ENCODE assay signal across 8 mouse cellular contexts in genomic region chr8:71670198-71670597, GRCm38 (mm10). TPM values are rescaled to one million over a fixed set of nuclear protein-coding genes. Genes with fewer than 3 reads are reported as not detected.
DNase-seq lines count a peak whose midpoint lies in the region; ATAC-seq and TF ChIP-seq lines count a peak whose summit lies in the region.

No protein-coding gene starts in this region.

- peaks cover 27% of the 10 kb centered on the region for H3K4me1 ChIP-seq in kidney, postnatal 0 days (replicated peaks; ENCODE audit: insufficient read depth, low read length)
- peaks cover 29% of the 10 kb centered on the region for H3K4me1 ChIP-seq in embryonic facial prominence, embryonic 13.5 days
- peaks cover 29% of the 10 kb centered on the region for H3K4me1 ChIP-seq in intestine, embryonic 15.5 days (replicated peaks)
- peaks cover 46% of the 10 kb centered on the region for H3K4me1 ChIP-seq in neural tube, embryonic 12.5 days

- 12% methylated on average over 9 of the region's 12 CpGs for WGBS in kidney, postnatal 0 days
- 10% methylated on average over 11 of the region's 12 CpGs for WGBS in embryonic facial prominence, embryonic 13.5 days
- WGBS in intestine, embryonic 15.5 days, result 13% methylated on average over 9 of the region's 12 CpGs
- 9% methylated on average over 10 of the region's 12 CpGs for WGBS in neural tube, embryonic 12.5 days

- H3K27me3 ChIP-seq in kidney, postnatal 0 days (ENCODE audit: insufficient read depth, low read length), result peaks cover 5% of the 10 kb centered on the region; the same call in 1 of the 2 replicates
- peaks cover 55% of the 10 kb centered on the region for H3K27me3 ChIP-seq in embryonic facial prominence, embryonic 13.5 days
- peaks cover 13% of the 10 kb centered on the region for H3K27me3 ChIP-seq in intestine, embryonic 15.5 days (replicated peaks)
- H3K27me3 ChIP-seq in neural tube, embryonic 12.5 days (replicated peaks), result peaks cover 28% of the 10 kb centered on the region

- H3K4me3 ChIP-seq in kidney, postnatal 0 days (replicated peaks; ENCODE audit: low read depth, low read length), result peak overlapping the region; percentile 41
- peak overlapping the region; percentile 55 for H3K4me3 ChIP-seq in embryonic facial prominence, embryonic 13.5 days
- peak overlapping the region; percentile 43 for H3K4me3 ChIP-seq in intestine, embryonic 15.5 days (replicated peaks)
- peak overlapping the region; percentile 75 for H3K4me3 ChIP-seq in neural tube, embryonic 12.5 days

- no peak for ATAC-seq in kidney, postnatal 0 days (replicated peaks; ENCODE audit: low FRiP score, low read depth)
- ATAC-seq in embryonic facial prominence, embryonic 13.5 days (ENCODE audit: insufficient number of reproducible peaks, insufficient read depth, low FRiP score, low TSS enrichment, low read depth), result no peak
- ATAC-seq in intestine, embryonic 15.5 days, result no peak
- peak; percentile 12 for ATAC-seq in neural tube, embryonic 12.5 days (ENCODE audit: low FRiP score, low read depth)
- ATAC-seq in inflammation-experienced regulatory T-cells, adult 6 months, result no peak

- no peak overlapping the region for H3K9ac ChIP-seq in kidney, postnatal 0 days (ENCODE audit: low read depth, low read length)
- H3K9ac ChIP-seq in embryonic facial prominence, embryonic 13.5 days, result 0 out of 2 replicates have a peak overlapping the region, but pooled peaks have one; percentile 36
- H3K9ac ChIP-seq in intestine, embryonic 15.5 days, result no peak overlapping the region
- peak overlapping the region; percentile 70 for H3K9ac ChIP-seq in neural tube, embryonic 12.5 days

- no peak for TF ChIP-seq CTCF in kidney, postnatal 0 days (IDR thresholded peaks at IDR 0.05; ENCODE audit: low read depth)

- H3K36me3 ChIP-seq in kidney, postnatal 0 days (ENCODE audit: insufficient read depth, low read length), result no peaks in the 10 kb centered on the region
- no peaks in the 10 kb centered on the region for H3K36me3 ChIP-seq in embryonic facial prominence, embryonic 13.5 days
- no peaks in the 10 kb centered on the region for H3K36me3 ChIP-seq in intestine, embryonic 15.5 days
- H3K36me3 ChIP-seq in neural tube, embryonic 12.5 days, result no peaks in the 10 kb centered on the region

- intact Hi-C loops in left cerebral cortex, postnatal 36 days (cut with DNase I), result loop anchor here (5.0 kb wide), 1 partner anchor 52 kb away; no protein-coding TSS in a partner anchor

- no peak overlapping the region for H3K27ac ChIP-seq in kidney, postnatal 0 days
- H3K27ac ChIP-seq in embryonic facial prominence, embryonic 13.5 days, result no peak overlapping the region
- H3K27ac ChIP-seq in intestine, embryonic 15.5 days, result no peak overlapping the region
- no peak overlapping the region for H3K27ac ChIP-seq in neural tube, embryonic 12.5 days

- H3K4me2 ChIP-seq in kidney, postnatal 0 days (ENCODE audit: low read length), result peak overlapping the region; percentile 81
- peak overlapping the region; percentile 98 for H3K4me2 ChIP-seq in embryonic facial prominence, embryonic 13.5 days
- peak overlapping the region; percentile 86 for H3K4me2 ChIP-seq in intestine, embryonic 15.5 days (replicated peaks)
- H3K4me2 ChIP-seq in neural tube, embryonic 12.5 days (replicated peaks), result peak overlapping the region; percentile 90

- no peaks in the 10 kb centered on the region for H3K9me3 ChIP-seq in kidney, postnatal 0 days (replicated peaks; ENCODE audit: low read length)
- no peaks in the 10 kb centered on the region for H3K9me3 ChIP-seq in embryonic facial prominence, embryonic 13.5 days
- H3K9me3 ChIP-seq in intestine, embryonic 15.5 days, result no peaks in the 10 kb centered on the region
- H3K9me3 ChIP-seq in neural tube, embryonic 12.5 days, result no peaks in the 10 kb centered on the region

- DNase-seq in kidney, postnatal 0 days (ENCODE audit: low spot score), result no peak
- DNase-seq in kidney, postnatal 36 days, result no peak
- DNase-seq in left cerebral cortex, postnatal 36 days (ENCODE audit: low spot score in 2 of 2), result no peak
- DNase-seq in thymus, postnatal 4 days, result no peak

RNA-seq across cellular contexts. Expression of gene Unc13a, which starts 1.4 kb away (rescaled TPM):
- 0.50 and 0.60 TPM in 2 replicates for polyA plus RNA-seq in kidney, postnatal 0 days (2015; fragmentation: Nextera tagmentation; extraction: Ambion mirVana)
- polyA plus RNA-seq in embryonic facial prominence, embryonic 13.5 days (2015; fragmentation: Nextera tagmentation; extraction: Ambion mirVana), result 0.87 and 1.2 TPM in 2 replicates
- 1.3 and 1.5 TPM in 2 replicates for polyA plus RNA-seq in intestine, embryonic 15.5 days (2015; fragmentation: Nextera tagmentation; extraction: Ambion mirVana)
- polyA plus RNA-seq in neural tube, embryonic 12.5 days (2016; fragmentation: Nextera tagmentation; extraction: Ambion mirVana), result 16.3 and 16.7 TPM in 2 replicates
- 100 to 1,000 TPM; 278 to 328 TPM for total RNA-seq in left cerebral cortex, postnatal 36 days (2021)
- polyA plus RNA-seq in inflammation-experienced regulatory T-cells, adult 6 months (2017; shearing (Covaris generic)), result under 1 TPM; 0.42 to 0.67 (median 0.54) TPM

RNA-seq across cellular contexts. Expression of gene Jak3, which starts 5.9 kb away (rescaled TPM):
- 5.3 TPM in 2 replicates for polyA plus RNA-seq in kidney, postnatal 0 days (2015; fragmentation: Nextera tagmentation; extraction: Ambion mirVana)
- 3.7 and 3.9 TPM in 2 replicates for polyA plus RNA-seq in embryonic facial prominence, embryonic 13.5 days (2015; fragmentation: Nextera tagmentation; extraction: Ambion mirVana)
- polyA plus RNA-seq in intestine, embryonic 15.5 days (2015; fragmentation: Nextera tagmentation; extraction: Ambion mirVana), result 9.0 and 9.2 TPM in 2 replicates
- polyA plus RNA-seq in neural tube, embryonic 12.5 days (2016; fragmentation: Nextera tagmentation; extraction: Ambion mirVana), result 3.8 and 4.2 TPM in 2 replicates
- 1 to 10 TPM; 4.0 to 5.5 TPM for total RNA-seq in left cerebral cortex, postnatal 36 days (2021)
- 10 to 100 TPM; 18.9 to 30.3 (median 22.5) TPM for polyA plus RNA-seq in inflammation-experienced regulatory T-cells, adult 6 months (2017; shearing (Covaris generic))

RNA-seq across cellular contexts. Expression of gene Insl3, which starts 18.8 kb away (rescaled TPM):
- polyA plus RNA-seq in kidney, postnatal 0 days (2015; fragmentation: Nextera tagmentation; extraction: Ambion mirVana), result 1.3 TPM in 2 replicates
- 0.89 TPM in 1 of 2 replicates, not detected in the other for polyA plus RNA-seq in embryonic facial prominence, embryonic 13.5 days (2015; fragmentation: Nextera tagmentation; extraction: Ambion mirVana)
- 1.2 and 1.9 TPM in 2 replicates for polyA plus RNA-seq in intestine, embryonic 15.5 days (2015; fragmentation: Nextera tagmentation; extraction: Ambion mirVana)
- polyA plus RNA-seq in neural tube, embryonic 12.5 days (2016; fragmentation: Nextera tagmentation; extraction: Ambion mirVana), result 1.2 TPM in 1 of 2 replicates, not detected in the other
- total RNA-seq in left cerebral cortex, postnatal 36 days (2021), result 1 to 10 TPM in 1 of 2 experiments, under 1 TPM in 1; 0.59 to 1.9 TPM
- 10 to 100 TPM; 11.7 to 25.4 (median 22.8) TPM for polyA plus RNA-seq in inflammation-experienced regulatory T-cells, adult 6 months (2017; shearing (Covaris generic))

RNA-seq across cellular contexts. Expression of gene B3gnt3, which starts 31.4 kb away (rescaled TPM):
- polyA plus RNA-seq in kidney, postnatal 0 days (2015; fragmentation: Nextera tagmentation; extraction: Ambion mirVana), result 4.3 TPM in 2 replicates
- polyA plus RNA-seq in embryonic facial prominence, embryonic 13.5 days (2015; fragmentation: Nextera tagmentation; extraction: Ambion mirVana), result 0.63 and 0.89 TPM in 2 replicates
- polyA plus RNA-seq in intestine, embryonic 15.5 days (2015; fragmentation: Nextera tagmentation; extraction: Ambion mirVana), result 16.0 and 17.0 TPM in 2 replicates
- polyA plus RNA-seq in neural tube, embryonic 12.5 days (2016; fragmentation: Nextera tagmentation; extraction: Ambion mirVana), result 0.54 and 0.67 TPM in 2 replicates
- total RNA-seq in left cerebral cortex, postnatal 36 days (2021), result under 1 TPM; 0.52 to 0.75 TPM
- polyA plus RNA-seq in inflammation-experienced regulatory T-cells, adult 6 months (2017; shearing (Covaris generic)), result 1 to 10 TPM; 2.8 to 5.6 (median 4.3) TPM

RNA-seq across cellular contexts. Expression of gene Fcho1, which starts 55.3 kb away (rescaled TPM):
- polyA plus RNA-seq in kidney, postnatal 0 days (2015; fragmentation: Nextera tagmentation; extraction: Ambion mirVana), result 3.4 and 4.1 TPM in 2 replicates
- 4.3 and 5.5 TPM in 2 replicates for polyA plus RNA-seq in embryonic facial prominence, embryonic 13.5 days (2015; fragmentation: Nextera tagmentation; extraction: Ambion mirVana)
- 5.3 and 7.1 TPM in 2 replicates for polyA plus RNA-seq in intestine, embryonic 15.5 days (2015; fragmentation: Nextera tagmentation; extraction: Ambion mirVana)
- 34.4 and 38.4 TPM in 2 replicates for polyA plus RNA-seq in neural tube, embryonic 12.5 days (2016; fragmentation: Nextera tagmentation; extraction: Ambion mirVana)
- 100 to 1,000 TPM; 156 to 193 TPM for total RNA-seq in left cerebral cortex, postnatal 36 days (2021)
- polyA plus RNA-seq in inflammation-experienced regulatory T-cells, adult 6 months (2017; shearing (Covaris generic)), result 10 to 100 TPM; 37.6 to 66.4 (median 54.3) TPM

Comparison
In these comparisons a context has a peak if more than half of its experiments do, and no peak if none do; other contexts are left out.
1. H3K9ac ChIP-seq: peak in embryonic facial prominence, embryonic 13.5 days (single experiment) and neural tube, embryonic 12.5 days (single experiment); none in kidney, postnatal 0 days (single experiment) and intestine, embryonic 15.5 days (single experiment).
2. Peak in every context shown above with its lines, with median percentiles within 50 percentile points of each other: H3K4me2 ChIP-seq and H3K4me3 ChIP-seq.